Mouse (Mus musculus) CD4-positive helper T cell, adult 2 months (primary cell): ENCODE measurements at regions not wholly inside any gene's neighbourhood (a gene's known extent, or its start where the extent isn't known, plus 50 kb on each side); places are given as distances from the start of the nearest gene placed in this dataset.

Experiments used
- DNase-seq: peaks from one replicate; pipeline ENCODE4 v3.0.0-alpha.2; 2012; ENCODE audit warnings: low read depth, missing footprints, low spot score

DNA sequence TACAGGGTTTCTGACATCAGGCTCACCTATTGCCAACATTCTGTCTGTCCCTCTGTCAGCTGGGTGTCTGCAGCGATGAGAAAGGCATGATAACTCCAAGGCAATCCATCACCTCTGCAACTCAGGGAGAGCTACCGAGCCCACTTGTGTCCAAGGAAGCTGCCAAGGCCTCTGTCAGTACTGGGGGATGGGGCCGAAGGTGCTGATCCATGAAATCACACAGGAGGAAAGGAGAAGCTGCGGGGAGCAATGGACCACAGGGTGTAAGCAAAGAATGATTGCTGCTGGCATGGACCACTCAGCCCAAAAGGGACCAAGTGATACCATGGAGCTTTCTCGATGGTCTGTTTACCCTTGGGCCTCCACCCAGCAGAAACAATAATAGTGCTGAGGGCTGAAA lies 67.5 kb upstream of the Mid1ip1 start:
- DNase-seq, result no peak

DNA sequence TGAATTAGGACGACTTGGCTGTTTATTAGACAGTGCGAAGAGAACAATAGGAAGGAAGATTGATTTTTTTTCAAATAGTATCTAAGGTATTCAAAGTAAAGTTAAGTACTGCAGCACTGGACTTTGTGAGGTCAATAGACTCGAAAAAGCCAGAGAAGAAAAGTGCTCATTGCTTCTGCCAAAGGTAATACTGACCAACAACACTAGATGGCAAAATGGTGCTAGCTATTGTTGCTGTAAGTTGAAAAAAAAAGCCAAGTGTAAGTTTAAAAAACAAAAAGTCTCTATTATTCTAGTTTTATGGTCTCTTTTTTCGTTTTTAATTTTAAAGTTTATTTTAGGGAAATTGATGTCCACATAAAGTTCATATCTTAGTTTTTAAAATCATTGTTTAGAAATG lies 63.9 kb upstream of the Mid1ip1 start:
- peak; percentile 1 for DNase-seq
